Mouse (Mus musculus) neural tube, embryonic 11.5 days (tissue): ENCODE data around the gene 4933415A04Rik. TPM values are rescaled to one million over a fixed set of nuclear protein-coding genes. Genes with fewer than 3 reads are reported as not detected.

Experiments used
- ATAC-seq: fragments of 200-750 bp; cut with Nextera tagmentation; 2 replicates; pipeline ENCODE4 v1.8.0; 2017; ENCODE audit warnings: moderate number of reproducible peaks, mild to moderate bottlenecking, moderate TSS enrichment, moderate library complexity; ENCODE audit not compliant: insufficient read depth, low FRiP score, low TSS enrichment
- DNase-seq: peaks from one replicate; pipeline ENCODE4 v3.0.0-alpha.2; 2015; ENCODE audit warnings: low spot score
- H3K27ac ChIP-seq: fragments of 300-500 bp; sonication (generic); 2 replicates; pipeline ENCODE4 v1.5.1; 2014; ENCODE audit warnings: low read depth, mild to moderate bottlenecking, low read length
- H3K27me3 ChIP-seq: fragments of 300-500 bp; sonication (generic); 2 replicates; pipeline ENCODE4 v1.6.1; 2014; ENCODE audit warnings: mild to moderate bottlenecking, low read length, mixed read lengths; ENCODE audit not compliant: control insufficient read depth, insufficient read depth
- H3K36me3 ChIP-seq: fragments of 300-500 bp; sonication (generic); 2 replicates; pipeline ENCODE4 v1.6.1; 2014; ENCODE audit warnings: mild to moderate bottlenecking, low read length, moderate library complexity, mixed read lengths; ENCODE audit not compliant: control insufficient read depth, insufficient read depth
- H3K4me1 ChIP-seq: fragments of 300-500 bp; sonication (generic); 2 replicates; pipeline ENCODE4 v1.6.1; 2014; ENCODE audit warnings: low read length, mixed read lengths; ENCODE audit not compliant: control insufficient read depth, insufficient read depth
- H3K4me2 ChIP-seq: fragments of 300-500 bp; sonication (generic); 2 replicates; pipeline ENCODE4 v1.6.1; 2014; ENCODE audit warnings: low read depth, mild to moderate bottlenecking, moderate library complexity
- H3K4me3 ChIP-seq: fragments of 300-500 bp; sonication (generic); 2 replicates; pipeline ENCODE4 v1.5.1; 2014; ENCODE audit warnings: low read depth, low read length
- H3K9ac ChIP-seq: fragments of 300-500 bp; sonication (generic); 2 replicates; pipeline ENCODE4 v1.6.1; 2014; ENCODE audit warnings: mild to moderate bottlenecking, low read length
- H3K9me3 ChIP-seq: fragments of 300-500 bp; sonication (generic); 2 replicates; pipeline ENCODE4 v1.6.1; 2016; ENCODE audit warnings: low read length; ENCODE audit not compliant: control insufficient read depth
- WGBS: fragments of 180-500 bp; shearing (Covaris S2); extraction: QIAGEN DNeasy Blood & Tissue Kit; methylation state at CpG from one replicate; pipeline ENCODE4 v1.1.7; 2014; 5-methylcytosine and 5-hydroxymethylcytosine counted together
- polyA plus RNA-seq: library from polyadenylated mRNA; unstranded; fragments of >200 nt; fragmentation: Nextera tagmentation; extraction: Ambion mirVana; gene quantifications from 2 replicates; pipeline ENCODE4 v1.2.1, GENCODE M21; 2014

Gene 4933415A04Rik
- polyA plus RNA-seq, 1 experiment from 2014 or later: 12.5 TPM

DNA sequence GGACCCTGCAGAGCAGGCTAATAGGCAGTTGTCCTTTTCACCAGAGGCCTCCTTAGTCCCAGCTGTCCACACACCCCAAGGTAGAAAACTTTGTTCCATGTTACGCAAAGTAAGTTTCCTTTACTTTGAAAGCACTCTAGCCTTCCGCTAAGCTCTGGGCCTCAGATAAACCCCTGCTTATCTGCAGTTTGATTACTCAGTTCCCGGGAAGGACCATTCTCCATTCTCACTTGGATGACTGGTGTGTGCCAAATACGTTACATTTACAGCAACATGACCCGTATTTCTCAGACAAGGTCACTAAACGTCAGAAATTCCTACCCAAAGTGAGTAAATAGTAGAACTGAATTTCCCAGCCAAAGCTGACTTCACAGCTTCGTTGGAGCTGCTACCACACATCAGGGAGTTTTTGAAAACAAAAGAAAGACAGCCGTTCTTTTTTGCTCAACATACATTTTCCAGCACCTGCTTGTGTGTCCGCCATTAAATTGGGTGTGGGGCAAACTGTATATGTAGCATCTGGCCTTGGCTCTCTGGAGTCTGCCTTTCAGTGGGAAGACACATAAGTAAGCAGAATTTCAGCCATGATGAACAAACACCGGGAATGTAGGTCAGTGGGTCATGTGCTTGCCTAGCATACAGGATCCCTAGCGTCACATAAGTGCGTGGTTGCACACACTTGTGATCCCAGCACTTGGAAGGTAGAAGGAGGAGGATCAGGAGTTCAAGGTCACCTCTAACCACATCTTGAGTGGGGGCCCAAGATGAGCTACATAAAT lies 38.0 kb upstream of the 4933415A04Rik start:
- no peak for ATAC-seq
- H3K27ac ChIP-seq: 0 out of 2 replicates have a peak overlapping the region, but pooled peaks have one; percentile 8
- H3K9me3 ChIP-seq: no peaks in the 10 kb centered on the region
- DNase-seq: no peak
- peaks cover 4% of the 10 kb centered on the region; the same call in 1 of the 2 replicates for H3K36me3 ChIP-seq
- no peak overlapping the region for H3K4me3 ChIP-seq
- 87% methylated on average over 12 of the region's 12 CpGs for WGBS
- H3K27me3 ChIP-seq: no peaks in the 10 kb centered on the region
- H3K4me2 ChIP-seq: no peak overlapping the region
- H3K9ac ChIP-seq: no peak overlapping the region
- H3K4me1 ChIP-seq: peaks cover 5% of the 10 kb centered on the region; the same call in 1 of the 2 replicates

- ATAC-seq (no peak), DNase-seq (no peak)
- Histone ChIP-seq H3K27me3 (no peaks in the 10 kb centered on the region), H3K9ac (no peak overlapping the region), H3K4me3 (no peak overlapping the region), H3K27ac (no peak overlapping the region), H3K9me3 (no peaks in the 10 kb centered on the region), H3K4me2 (no peak overlapping the region), H3K36me3 (peaks cover 4% of the 10 kb centered on the region; the same call in 1 of the 2 replicates), H3K4me1 (peaks cover 5% of the 10 kb centered on the region; the same call in 1 of the 2 replicates)
- 65% methylated on average over 11 of the region's 11 CpGs for WGBS
Observed at GRCm38 (mm10) chr11:43549701-43550100, 37.1 kb upstream of the 4933415A04Rik start.

- H3K9me3 ChIP-seq: no peaks in the 10 kb centered on the region
- no peaks in the 10 kb centered on the region for H3K27me3 ChIP-seq
- 90% methylated on average over 3 of the region's 3 CpGs for WGBS
- no peak for DNase-seq
- H3K4me2 ChIP-seq: no peak overlapping the region
- H3K4me3 ChIP-seq: no peak overlapping the region
- peaks cover 5% of the 10 kb centered on the region; the same call in 1 of the 2 replicates for H3K4me1 ChIP-seq
- no peak overlapping the region for H3K9ac ChIP-seq
- peaks cover 2% of the 10 kb centered on the region for H3K36me3 ChIP-seq
- ATAC-seq: no peak
- H3K27ac ChIP-seq: no peak overlapping the region
Observed at GRCm38 (mm10) chr11:43551756-43552155, 35.1 kb upstream of the 4933415A04Rik start.

GRCm38 (mm10) chr11:43552675-43553074 lies 34.2 kb upstream of the 4933415A04Rik start:
- ATAC-seq (no peak), DNase-seq (no peak)
- Histone ChIP-seq H3K27me3 (no peaks in the 10 kb centered on the region), H3K9ac (no peak overlapping the region), H3K9me3 (no peaks in the 10 kb centered on the region), H3K4me2 (no peak overlapping the region), H3K27ac (no peak overlapping the region), H3K36me3 (peaks cover 2% of the 10 kb centered on the region), H3K4me3 (no peak overlapping the region), H3K4me1 (peaks cover 5% of the 10 kb centered on the region; the same call in 1 of the 2 replicates)
- WGBS: 82% methylated on average over 6 of the region's 6 CpGs

DNA sequence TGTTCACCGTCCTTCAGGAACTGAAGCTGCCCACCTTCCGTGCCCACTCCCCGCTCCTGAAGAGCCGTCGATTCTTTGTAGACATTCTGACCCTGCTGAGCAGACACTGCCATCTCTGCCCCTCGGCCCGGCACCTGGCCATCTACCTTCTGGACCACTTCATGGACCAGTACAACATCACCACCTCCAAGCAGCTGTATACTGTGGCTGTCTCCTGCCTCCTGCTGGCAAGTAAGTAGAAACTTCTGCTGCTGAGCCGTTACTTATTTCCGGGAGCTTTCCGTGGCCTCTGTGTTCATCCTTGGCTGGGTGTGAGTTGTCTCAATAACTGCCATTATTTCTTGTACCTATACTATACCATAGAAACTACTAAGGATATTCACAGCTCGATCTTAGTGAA lies 30.3 kb upstream of the 4933415A04Rik start:
- no peak for DNase-seq
- Histone ChIP-seq H3K4me3 (no peak overlapping the region), H3K27ac (no peak overlapping the region), H3K4me2 (no peak overlapping the region), H3K36me3 (peaks cover 7% of the 10 kb centered on the region), H3K4me1 (0 out of 2 replicates have a peak, but pooled peaks cover 5% of the 10 kb centered on the region), H3K9ac (no peak overlapping the region), H3K9me3 (no peaks in the 10 kb centered on the region), H3K27me3 (no peaks in the 10 kb centered on the region)
- WGBS: 92% methylated on average over 11 of the region's 11 CpGs
- ATAC-seq: no peak

DNA sequence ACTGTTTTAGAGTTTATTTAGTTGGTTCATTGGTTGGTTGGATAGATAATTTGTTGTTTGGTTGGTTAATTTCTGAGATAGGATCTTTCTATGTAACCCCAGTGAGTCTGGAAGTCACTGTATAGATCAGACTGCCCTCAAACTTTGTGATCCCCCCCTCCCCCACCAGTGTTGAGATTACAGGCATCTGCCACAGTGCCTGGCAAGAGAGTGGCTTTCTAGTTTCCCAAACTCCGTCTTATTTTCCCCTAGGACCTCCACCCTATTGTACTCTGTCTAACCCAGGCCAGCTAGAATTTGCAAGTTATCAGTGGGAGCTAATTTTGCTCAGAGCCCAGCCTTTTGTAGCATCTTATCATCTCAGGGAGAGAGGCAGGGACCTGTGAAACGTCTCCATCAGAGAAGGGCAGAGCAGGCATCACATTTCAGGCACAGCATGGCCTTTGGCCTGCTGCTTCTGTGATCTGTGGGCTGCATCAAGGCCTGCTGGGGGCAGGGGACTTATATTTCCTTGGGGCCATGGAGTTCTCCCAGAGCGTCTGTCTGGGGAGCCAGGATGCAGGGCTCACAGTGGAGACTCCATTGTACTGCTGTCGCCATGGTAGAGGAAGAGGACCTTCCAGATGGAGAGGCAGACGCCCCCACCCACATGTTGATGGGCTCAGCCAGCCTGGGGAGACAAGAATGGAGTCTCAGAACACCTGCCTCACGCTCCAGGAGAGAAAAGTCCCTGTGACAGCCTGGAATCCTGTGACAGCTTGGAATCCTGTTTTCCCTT lies 27.1 kb upstream of the 4933415A04Rik start:
- 21% methylated on average over 5 of the region's 6 CpGs for WGBS

GRCm38 (mm10) chr11:43563654-43564244 lies 23.1 kb upstream of the 4933415A04Rik start:
- peaks cover 10% of the 10 kb centered on the region; the same call in 1 of the 2 replicates for H3K4me1 ChIP-seq
- no peak overlapping the region for H3K4me3 ChIP-seq
- no peak for DNase-seq
- H3K27me3 ChIP-seq: no peaks in the 10 kb centered on the region
- H3K36me3 ChIP-seq: no peaks in the 10 kb centered on the region; the same call in none of the 2 replicates
- H3K9ac ChIP-seq: no peak overlapping the region
- H3K9me3 ChIP-seq: no peaks in the 10 kb centered on the region
- 75% methylated on average over 10 of the region's 10 CpGs for WGBS
- H3K27ac ChIP-seq: no peak overlapping the region
- no peak for ATAC-seq
- no peak overlapping the region for H3K4me2 ChIP-seq

More for the DNA sequence above, 27.1 kb upstream of the 4933415A04Rik start:
- no peak for ATAC-seq
- Histone ChIP-seq H3K9ac (no peak overlapping the region), H3K36me3 (peaks cover 7% of the 10 kb centered on the region), H3K4me1 (0 out of 2 replicates have a peak, but pooled peaks cover 5% of the 10 kb centered on the region), H3K27me3 (no peaks in the 10 kb centered on the region), H3K4me2 (no peak overlapping the region), H3K4me3 (no peak overlapping the region), H3K27ac (0 out of 2 replicates have a peak overlapping the region, but pooled peaks have one; percentile 1), H3K9me3 (no peaks in the 10 kb centered on the region)
- DNase-seq: no peak

DNA sequence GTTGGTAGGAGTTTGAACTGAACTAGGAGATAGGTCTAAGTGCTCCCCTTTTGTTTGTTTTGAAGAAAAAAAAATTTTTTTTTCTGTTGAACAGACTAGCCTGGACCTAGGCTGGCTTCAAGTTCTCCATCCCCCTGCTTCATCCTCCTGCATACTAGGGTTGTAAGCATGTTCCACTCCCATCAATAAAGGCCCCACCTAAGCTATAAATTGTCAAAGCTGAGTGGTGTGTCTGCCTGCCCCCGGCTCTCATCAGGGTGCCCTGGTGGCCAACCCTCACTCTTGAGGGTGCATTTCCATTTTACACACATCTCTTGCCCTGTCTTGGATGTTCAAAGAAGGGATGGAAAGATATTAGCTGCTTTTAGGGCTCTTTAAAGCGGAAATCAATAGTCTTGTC lies 21.4 kb upstream of the 4933415A04Rik start:
- ATAC-seq: no peak
- Histone ChIP-seq H3K9me3 (no peaks in the 10 kb centered on the region), H3K4me1 (peaks cover 5% of the 10 kb centered on the region; the same call in 1 of the 2 replicates), H3K4me3 (no peak overlapping the region), H3K27me3 (no peaks in the 10 kb centered on the region), H3K9ac (no peak overlapping the region), H3K27ac (no peak overlapping the region), H3K36me3 (no peaks in the 10 kb centered on the region; the same call in none of the 2 replicates), H3K4me2 (no peak overlapping the region)
- WGBS: 36% methylated on average over 2 of the region's 2 CpGs
- DNase-seq: no peak
